Mouse (Mus musculus) bone marrow, adult 2 months (tissue): ENCODE measurements around the gene Rbm20. TPM values are rescaled to one million over a fixed set of nuclear protein-coding genes. Genes with fewer than 3 reads are reported as not detected.
A peak's percentile ranks its signal among the peaks of the same experiment; 100 is the strongest.

Source experiments
- H3K27ac ChIP-seq: fragments of 200-500 bp; 2 replicates; pipeline ENCODE4 v1.5.1; 2012; ENCODE audit warnings: low read depth, mild to moderate bottlenecking, control low read depth, inconsistent platforms, low read length; ENCODE audit not compliant: control insufficient read depth, poor library complexity, insufficient read depth
- H3K4me1 ChIP-seq: fragments of 200-500 bp; 2 replicates; pipeline ENCODE4 v1.6.1; 2011; ENCODE audit warnings: low read length; ENCODE audit not compliant: control insufficient read depth, insufficient read depth
- H3K4me3 ChIP-seq: fragments of 200-500 bp; replicated peaks from 2 replicates; pipeline ENCODE3; 2011; ENCODE audit warnings: mild to moderate bottlenecking, low read depth, low read length, control low read depth; ENCODE audit not compliant: control insufficient read depth
- CTCF ChIP-seq: fragments of 200-500 bp; IDR thresholded peaks from 2 replicates; pipeline ENCODE4 v1.5.1; 2011; ENCODE audit warnings: low read length, control low read depth; ENCODE audit not compliant: control insufficient read depth, insufficient read depth
- POLR2A ChIP-seq: fragments of 200-500 bp; IDR thresholded peaks from 2 replicates; pipeline ENCODE4 v1.6.1; 2011; ENCODE audit warnings: low read depth, mild to moderate bottlenecking, control low read depth, low read length, borderline replicate concordance; ENCODE audit not compliant: control insufficient read depth
- WGBS: fragments of 180-500 bp; shearing (Covaris S2); methylation state at CpG from one replicate; pipeline ENCODE4 v1.1.7; 2018; 5-methylcytosine and 5-hydroxymethylcytosine counted together
- polyA plus RNA-seq: library from polyadenylated mRNA; stranded (reverse); fragments of >200 nt; gene quantifications from 2 replicates; pipeline ENCODE4 v1.2.4, GENCODE M21; 2011; ENCODE audit warnings: low replicate concordance; ENCODE audit not compliant: missing spikeins, insufficient read depth, insufficient read length

Gene Rbm20
- polyA plus RNA-seq, 1 experiment: not detected

GRCm38 (mm10) chr19:53872994-53873713 lies 196.0 kb downstream of the Rbm20 start:
- TF ChIP-seq CTCF: no peak
- no peak for TF ChIP-seq POLR2A
- Histone ChIP-seq H3K4me1 (peaks cover 4% of the 10 kb centered on the region; the same call in 1 of the 2 replicates), H3K27ac (no peak overlapping the region), H3K4me3 (no peak overlapping the region)
- WGBS: 87% methylated on average over 6 of the region's 6 CpGs

GRCm38 (mm10) chr19:53875246-53875645 lies 198.1 kb downstream of the Rbm20 start:
- no peak for TF ChIP-seq CTCF
- TF ChIP-seq POLR2A: no peak
- no peak overlapping the region for H3K4me3 ChIP-seq
- no peak overlapping the region for H3K27ac ChIP-seq
- WGBS: 92% methylated on average over 6 of the region's 6 CpGs
- H3K4me1 ChIP-seq: no peaks in the 10 kb centered on the region; the same call in 1 of the 2 replicates

- Histone ChIP-seq H3K4me1 (no peaks in the 10 kb centered on the region; the same call in 1 of the 2 replicates), H3K4me3 (no peak overlapping the region), H3K27ac (no peak overlapping the region)
- 43% methylated on average over 1 of the region's 1 CpGs for WGBS
- TF ChIP-seq POLR2A: no peak
- no peak for TF ChIP-seq CTCF
These were observed 200.7 kb downstream of the Rbm20 start for GRCm38 (mm10) chr19:53877779-53878178.

- WGBS: 86% methylated on average over 1 of the region's 1 CpGs
- Histone ChIP-seq H3K27ac (no peak overlapping the region), H3K4me1 (no peaks in the 10 kb centered on the region; the same call in 1 of the 2 replicates), H3K4me3 (no peak overlapping the region)
- TF ChIP-seq CTCF (no peak), POLR2A (no peak)
These were observed 203.4 kb downstream of the Rbm20 start for GRCm38 (mm10) chr19:53880460-53880859.

- peaks cover 2% of the 10 kb centered on the region for H3K4me1 ChIP-seq
- H3K4me3 ChIP-seq: no peak overlapping the region
- no peak overlapping the region for H3K27ac ChIP-seq
- WGBS: 74% methylated on average over 5 of the region's 5 CpGs
- no peak for TF ChIP-seq POLR2A
- TF ChIP-seq CTCF: no peak
These were observed 204.7 kb downstream of the Rbm20 start for GRCm38 (mm10) chr19:53881786-53882185.

- 84% methylated on average over 10 of the region's 10 CpGs for WGBS
- Histone ChIP-seq H3K4me1 (peaks cover 12% of the 10 kb centered on the region), H3K4me3 (no peak overlapping the region), H3K27ac (no peak overlapping the region)
- TF ChIP-seq CTCF (no peak), POLR2A (no peak)
These were observed 208.3 kb downstream of the Rbm20 start for GRCm38 (mm10) chr19:53885450-53885849.

GRCm38 (mm10) chr19:53886576-53887370 lies 209.7 kb downstream of the Rbm20 start:
- WGBS: 58% methylated on average over 10 of the region's 10 CpGs
- peaks cover 12% of the 10 kb centered on the region for H3K4me1 ChIP-seq
- TF ChIP-seq POLR2A (no peak), CTCF (no peak)
- peak overlapping the region; percentile 41 for H3K27ac ChIP-seq
- no peak overlapping the region for H3K4me3 ChIP-seq

- peaks cover 12% of the 10 kb centered on the region for H3K4me1 ChIP-seq
- 18% methylated on average over 3 of the region's 3 CpGs for WGBS
- H3K27ac ChIP-seq: peak overlapping the region; percentile 28; the same call in 1 of the 2 replicates
- no peak for TF ChIP-seq POLR2A
- no peak for TF ChIP-seq CTCF
- H3K4me3 ChIP-seq: no peak overlapping the region
These were observed 210.7 kb downstream of the Rbm20 start for GRCm38 (mm10) chr19:53887822-53888221.

- H3K4me3 ChIP-seq: no peak overlapping the region
- 18% methylated on average over 9 of the region's 9 CpGs for WGBS
- H3K4me1 ChIP-seq: peaks cover 14% of the 10 kb centered on the region
- H3K27ac ChIP-seq: no peak overlapping the region
- TF ChIP-seq POLR2A: no peak
- TF ChIP-seq CTCF: no peak
These were observed 211.2 kb downstream of the Rbm20 start for GRCm38 (mm10) chr19:53888331-53888730.
